Mouse (Mus musculus): ENCODE results near the gene Nat8. TPM values are rescaled to one million over a fixed set of nuclear protein-coding genes. Genes with fewer than 3 reads are reported as not detected.
A peak's percentile ranks its signal among the peaks of the same experiment; 100 is the strongest.
"Not testable (repeated sequence)": the region's sequence is repeated elsewhere in the genome, so short reads cannot be mapped to it uniquely, and the experiment has no call there.

Nat8 gene
- polyA plus RNA-seq, 1 experiment from 2014 or later: 51.8 TPM

- ATAC-seq: no peak
- H3K27me3 ChIP-seq (replicated peaks; ENCODE audit: control insufficient read depth, insufficient read depth, low read length): no peaks in the 10 kb centered on the region
Measured at GRCm38 (mm10) chr6:85838674-85839073, 6.8 kb upstream of the Nat8 start.

GRCm38 (mm10) chr6:85837307-85837706 is 5.4 kb upstream of the Nat8 start:
- H3K4me2 ChIP-seq (replicated peaks; ENCODE audit: low read depth): peak overlapping the region; percentile 57
- H3K4me1 ChIP-seq (replicated peaks; ENCODE audit: control insufficient read depth, insufficient read depth, low read length); H3K27ac ChIP-seq (ENCODE audit: low read depth, low read length); H3K9ac ChIP-seq (ENCODE audit: low read depth, low read length); H3K36me3 ChIP-seq (ENCODE audit: control insufficient read depth, insufficient read depth); H3K9me3 ChIP-seq (ENCODE audit: control insufficient read depth); H3K27me3 ChIP-seq (replicated peaks; ENCODE audit: control insufficient read depth, insufficient read depth, low read length); H3K4me3 ChIP-seq (ENCODE audit: low read depth, low read length): not testable (repeated sequence)
- peak; percentile 59 for ATAC-seq
- WGBS: 25% methylated on average over 12 of the region's 12 CpGs
- peak; percentile 54 for TF ChIP-seq CTCF (IDR thresholded peaks at IDR 0.05; ENCODE audit: low read depth)

More at GRCm38 (mm10) chr6:85838674-85839073, 6.8 kb upstream of the Nat8 start:
- Histone ChIP-seq H3K36me3 (ENCODE audit: control insufficient read depth, insufficient read depth) (no peaks in the 10 kb centered on the region), H3K9ac (ENCODE audit: low read depth, low read length) (no peak overlapping the region), H3K4me2 (replicated peaks; ENCODE audit: low read depth) (no peak overlapping the region), H3K9me3 (ENCODE audit: control insufficient read depth) (no peaks in the 10 kb centered on the region), H3K4me1 (replicated peaks; ENCODE audit: control insufficient read depth, insufficient read depth, low read length) (no peaks in the 10 kb centered on the region), H3K4me3 (ENCODE audit: low read depth, low read length) (no peak overlapping the region), H3K27ac (ENCODE audit: low read depth, low read length) (no peak overlapping the region)
- no peak for TF ChIP-seq CTCF (IDR thresholded peaks at IDR 0.05; ENCODE audit: low read depth)
- WGBS: 83% methylated on average over 8 of the region's 8 CpGs

- H3K9ac ChIP-seq (ENCODE audit: low read depth, low read length); H3K27ac ChIP-seq (ENCODE audit: low read depth, low read length); H3K27me3 ChIP-seq (replicated peaks; ENCODE audit: control insufficient read depth, insufficient read depth, low read length); H3K36me3 ChIP-seq (ENCODE audit: control insufficient read depth, insufficient read depth); ATAC-seq; H3K4me3 ChIP-seq (ENCODE audit: low read depth, low read length); H3K4me1 ChIP-seq (replicated peaks; ENCODE audit: control insufficient read depth, insufficient read depth, low read length); H3K9me3 ChIP-seq (ENCODE audit: control insufficient read depth): not testable (repeated sequence)
- WGBS: 20% methylated on average over 8 of the region's 9 CpGs
- TF ChIP-seq CTCF (IDR thresholded peaks at IDR 0.05; ENCODE audit: low read depth): peak; percentile 60
- peak overlapping the region; percentile 57 for H3K4me2 ChIP-seq (replicated peaks; ENCODE audit: low read depth)
Measured at GRCm38 (mm10) chr6:85836827-85837226, 4.9 kb upstream of the Nat8 start.

- not testable (repeated sequence) for H3K9ac ChIP-seq (ENCODE audit: low read depth, low read length); H3K4me2 ChIP-seq (replicated peaks; ENCODE audit: low read depth); H3K36me3 ChIP-seq (ENCODE audit: control insufficient read depth, insufficient read depth); H3K27me3 ChIP-seq (replicated peaks; ENCODE audit: control insufficient read depth, insufficient read depth, low read length); H3K27ac ChIP-seq (ENCODE audit: low read depth, low read length); ATAC-seq; H3K4me3 ChIP-seq (ENCODE audit: low read depth, low read length); H3K9me3 ChIP-seq (ENCODE audit: control insufficient read depth); H3K4me1 ChIP-seq (replicated peaks; ENCODE audit: control insufficient read depth, insufficient read depth, low read length)
- 74% methylated on average over 5 of the region's 5 CpGs for WGBS
Measured at GRCm38 (mm10) chr6:85836098-85836497, 4.2 kb upstream of the Nat8 start.

GRCm38 (mm10) chr6:85835104-85835503 is 3.2 kb upstream of the Nat8 start:
- ATAC-seq: peak; percentile 41; the same call in 1 of the 2 replicates
- H3K9ac ChIP-seq (ENCODE audit: low read depth, low read length); H3K4me3 ChIP-seq (ENCODE audit: low read depth, low read length); H3K4me1 ChIP-seq (replicated peaks; ENCODE audit: control insufficient read depth, insufficient read depth, low read length); H3K4me2 ChIP-seq (replicated peaks; ENCODE audit: low read depth); H3K27ac ChIP-seq (ENCODE audit: low read depth, low read length); H3K9me3 ChIP-seq (ENCODE audit: control insufficient read depth); H3K27me3 ChIP-seq (replicated peaks; ENCODE audit: control insufficient read depth, insufficient read depth, low read length); H3K36me3 ChIP-seq (ENCODE audit: control insufficient read depth, insufficient read depth): not testable (repeated sequence)
- 48% methylated on average over 1 of the region's 2 CpGs for WGBS

- not testable (repeated sequence) for ATAC-seq; H3K4me3 ChIP-seq (ENCODE audit: low read depth, low read length); H3K27ac ChIP-seq (ENCODE audit: low read depth, low read length); H3K27me3 ChIP-seq (replicated peaks; ENCODE audit: control insufficient read depth, insufficient read depth, low read length); H3K9ac ChIP-seq (ENCODE audit: low read depth, low read length); H3K9me3 ChIP-seq (ENCODE audit: control insufficient read depth); H3K4me2 ChIP-seq (replicated peaks; ENCODE audit: low read depth); H3K4me1 ChIP-seq (replicated peaks; ENCODE audit: control insufficient read depth, insufficient read depth, low read length); H3K36me3 ChIP-seq (ENCODE audit: control insufficient read depth, insufficient read depth)
Measured at GRCm38 (mm10) chr6:85834504-85835100, 2.7 kb upstream of the Nat8 start.

GRCm38 (mm10) chr6:85829462-85829861 is 2.4 kb downstream of the Nat8 start:
- no peak for TF ChIP-seq CTCF (IDR thresholded peaks at IDR 0.05; ENCODE audit: low read depth)
- no peaks in the 10 kb centered on the region for H3K36me3 ChIP-seq (ENCODE audit: control insufficient read depth, insufficient read depth)
- no peak overlapping the region for H3K27ac ChIP-seq (ENCODE audit: low read depth, low read length)
- no peak overlapping the region for H3K4me2 ChIP-seq (replicated peaks; ENCODE audit: low read depth)
- no peaks in the 10 kb centered on the region for H3K9me3 ChIP-seq (ENCODE audit: control insufficient read depth)
- H3K27me3 ChIP-seq (replicated peaks; ENCODE audit: control insufficient read depth, insufficient read depth, low read length): no peaks in the 10 kb centered on the region
- 75% methylated on average over 1 of the region's 1 CpGs for WGBS
- H3K4me3 ChIP-seq (ENCODE audit: low read depth, low read length): no peak overlapping the region
- no peaks in the 10 kb centered on the region; the same call in 1 of the 2 replicates for H3K4me1 ChIP-seq (replicated peaks; ENCODE audit: control insufficient read depth, insufficient read depth, low read length)
- no peak overlapping the region for H3K9ac ChIP-seq (ENCODE audit: low read depth, low read length)
- no peak for ATAC-seq

Measured in intestine, postnatal 0 days (tissue).